In the genomic region with DNA sequence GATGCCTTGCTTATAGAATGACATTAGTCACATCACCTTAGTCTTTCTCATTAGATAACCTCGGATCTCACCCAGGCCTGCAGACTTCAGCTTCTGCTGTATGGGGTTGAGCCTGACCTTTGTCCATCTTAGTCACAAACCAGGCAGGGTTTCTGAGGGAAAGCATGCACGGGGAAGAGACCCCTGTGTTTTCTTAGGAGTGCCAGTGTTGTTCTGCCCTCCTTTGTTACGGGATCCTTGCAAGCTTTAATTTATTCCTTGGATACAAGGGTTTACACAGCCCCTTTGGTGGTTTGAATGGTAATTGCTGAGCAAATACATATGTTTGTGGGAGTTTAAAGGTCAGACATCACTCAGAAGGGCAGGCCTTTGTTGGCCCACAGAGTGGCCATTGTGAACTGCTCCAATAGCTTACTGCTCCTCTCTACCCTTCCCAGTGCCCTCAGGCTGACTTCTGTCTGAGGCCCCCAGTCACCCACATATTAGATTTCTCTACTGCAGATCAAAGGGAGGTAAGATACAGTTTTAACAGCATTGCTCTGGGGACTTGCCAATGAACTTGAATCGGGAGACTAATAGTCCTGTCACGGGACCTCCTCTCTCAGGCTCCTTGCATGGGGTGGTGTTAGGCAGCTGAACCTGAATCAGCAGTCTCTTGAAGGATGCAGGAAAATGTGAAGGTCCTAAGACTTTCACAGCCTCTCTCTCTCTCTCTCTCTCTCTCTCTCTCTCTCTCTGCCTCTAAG, we compare ENCODE assay signal across 18 mouse cellular contexts. TPM values are rescaled to one million over a fixed set of nuclear protein-coding genes. Genes with fewer than 3 reads are reported as not detected.
DNase-seq lines count a peak whose midpoint lies in the region; ATAC-seq lines count a peak whose summit lies in the region.
"Had no signal": no experiment of that assay in that cellular context is flagged by ENCODE, and none has a peak within 500 bp of the region (broad histone marks: within the 10 kb centered on the region; RNA-seq: fewer than 3 reads in every experiment).

No protein-coding gene starts in this region.

- no peak overlapping the region for H3K4me2 ChIP-seq in midbrain, embryonic 15.5 days
- H3K4me2 ChIP-seq in intestine, embryonic 14.5 days (ENCODE audit: low read length), result no peak overlapping the region
- no peak overlapping the region for H3K4me2 ChIP-seq in stomach, embryonic 16.5 days (ENCODE audit: low read depth, low read length)
- H3K4me2 ChIP-seq: forebrain, embryonic 12.5 days; heart, embryonic 12.5 days; limb, embryonic 12.5 days; lung, embryonic 15.5 days had no signal

- no peak for ATAC-seq in midbrain, embryonic 15.5 days (replicated peaks)
- ATAC-seq in intestine, embryonic 14.5 days (replicated peaks; ENCODE audit: low FRiP score, low TSS enrichment, low read depth), result peak; percentile 77; the same call in 1 of the 2 replicates
- peak; percentile 48; the same call in 1 of the 2 replicates for ATAC-seq in stomach, embryonic 16.5 days (ENCODE audit: insufficient read depth, low FRiP score)

- H3K9me3 ChIP-seq in midbrain, embryonic 10.5 days (replicated peaks), result 0 out of 2 replicates have a peak, but pooled peaks cover 5% of the 10 kb centered on the region
- no peaks in the 10 kb centered on the region; the same call in 1 of the 2 replicates for H3K9me3 ChIP-seq in midbrain, embryonic 15.5 days
- H3K9me3 ChIP-seq in embryonic facial prominence, embryonic 10.5 days, result peaks cover 5% of the 10 kb centered on the region; the same call in 1 of the 2 replicates
- no peaks in the 10 kb centered on the region for H3K9me3 ChIP-seq in intestine, embryonic 14.5 days (ENCODE audit: control insufficient read depth, low read length)
- no peaks in the 10 kb centered on the region for H3K9me3 ChIP-seq in stomach, embryonic 16.5 days (replicated peaks; ENCODE audit: control insufficient read depth, low read length)
- H3K9me3 ChIP-seq: forebrain, embryonic 12.5 days; lung, embryonic 15.5 days had no signal

- peak; percentile 38 for DNase-seq in midbrain, embryonic 10.5 days (ENCODE audit: low spot score)
- DNase-seq in embryonic facial prominence, embryonic 10.5 days (ENCODE audit: low spot score), result peak; percentile 59
- peak; percentile 51 for DNase-seq in intestine, embryonic 14.5 days (ENCODE audit: low spot score)
- DNase-seq in urinary bladder, postnatal 4 days (ENCODE audit: low spot score in 2 of 2), result no peak
- no peak for DNase-seq in heart, adult 8-10 months (ENCODE audit: low spot score)
- DNase-seq: adrenal gland, adult 8-10 months; gastrocnemius, adult 2 months; thymus, postnatal 36 days had no signal

- H3K27ac ChIP-seq in midbrain, embryonic 10.5 days (replicated peaks), result 0 out of 2 replicates have a peak overlapping the region, but pooled peaks have one; percentile 28
- no peak overlapping the region for H3K27ac ChIP-seq in midbrain, embryonic 15.5 days
- H3K27ac ChIP-seq in embryonic facial prominence, embryonic 10.5 days (replicated peaks), result peak overlapping the region; percentile 40
- no peak overlapping the region for H3K27ac ChIP-seq in intestine, embryonic 14.5 days (ENCODE audit: low read depth)
- H3K27ac ChIP-seq in stomach, embryonic 16.5 days (ENCODE audit: low read length), result no peak overlapping the region
- H3K27ac ChIP-seq: forebrain, embryonic 12.5 days; gastrocnemius, adult 2 months; limb, embryonic 12.5 days; lung, embryonic 15.5 days had no signal

- peaks cover 70% of the 10 kb centered on the region for H3K27me3 ChIP-seq in midbrain, embryonic 10.5 days (ENCODE audit: low read depth, poor library complexity, severe bottlenecking)
- no peaks in the 10 kb centered on the region for H3K27me3 ChIP-seq in midbrain, embryonic 15.5 days (replicated peaks)
- peaks cover 42% of the 10 kb centered on the region for H3K27me3 ChIP-seq in embryonic facial prominence, embryonic 10.5 days (replicated peaks; ENCODE audit: low read depth, poor library complexity, severe bottlenecking)
- no peaks in the 10 kb centered on the region for H3K27me3 ChIP-seq in intestine, embryonic 14.5 days (replicated peaks; ENCODE audit: control insufficient read depth, insufficient read depth, low read length)
- no peaks in the 10 kb centered on the region for H3K27me3 ChIP-seq in stomach, embryonic 16.5 days (ENCODE audit: control insufficient read depth, insufficient read depth, low read length)
- H3K27me3 ChIP-seq: CH12.LX; forebrain, embryonic 12.5 days; heart, embryonic 12.5 days; limb, embryonic 12.5 days; lung, embryonic 15.5 days had no signal

- H3K4me3 ChIP-seq in midbrain, embryonic 10.5 days, result no peak overlapping the region
- H3K4me3 ChIP-seq in midbrain, embryonic 15.5 days, result no peak overlapping the region
- no peak overlapping the region for H3K4me3 ChIP-seq in embryonic facial prominence, embryonic 10.5 days
- H3K4me3 ChIP-seq in intestine, embryonic 14.5 days (ENCODE audit: low read depth, low read length), result no peak overlapping the region
- no peak overlapping the region for H3K4me3 ChIP-seq in stomach, embryonic 16.5 days (replicated peaks; ENCODE audit: low read length)
- H3K4me3 ChIP-seq: forebrain, embryonic 12.5 days; gastrocnemius, adult 2 months; heart, embryonic 12.5 days; limb, embryonic 12.5 days; lung, embryonic 15.5 days had no signal

- peaks cover 8% of the 10 kb centered on the region for H3K36me3 ChIP-seq in midbrain, embryonic 10.5 days
- no peaks in the 10 kb centered on the region for H3K36me3 ChIP-seq in midbrain, embryonic 15.5 days (replicated peaks)
- H3K36me3 ChIP-seq in embryonic facial prominence, embryonic 10.5 days (replicated peaks), result peaks cover 12% of the 10 kb centered on the region
- no peaks in the 10 kb centered on the region for H3K36me3 ChIP-seq in intestine, embryonic 14.5 days (ENCODE audit: control insufficient read depth, insufficient read depth, low read length)
- no peaks in the 10 kb centered on the region for H3K36me3 ChIP-seq in stomach, embryonic 16.5 days (ENCODE audit: control insufficient read depth, insufficient read depth, low read length)
- H3K36me3 ChIP-seq: lung, embryonic 15.5 days had no signal

- 40% methylated on average over 5 of the region's 5 CpGs for WGBS in midbrain, embryonic 10.5 days
- WGBS in midbrain, embryonic 15.5 days, result 30% methylated on average over 5 of the region's 5 CpGs
- 25% methylated on average over 5 of the region's 5 CpGs for WGBS in embryonic facial prominence, embryonic 10.5 days
- WGBS in intestine, embryonic 14.5 days, result 55% methylated on average over 5 of the region's 5 CpGs
- WGBS in stomach, embryonic 16.5 days, result 34% methylated on average over 5 of the region's 5 CpGs

- no peak overlapping the region for H3K9ac ChIP-seq in midbrain, embryonic 15.5 days
- no peak overlapping the region for H3K9ac ChIP-seq in intestine, embryonic 14.5 days (ENCODE audit: low read length)
- no peak overlapping the region for H3K9ac ChIP-seq in stomach, embryonic 16.5 days (ENCODE audit: low read length)
- H3K9ac ChIP-seq: forebrain, embryonic 12.5 days; heart, embryonic 12.5 days; limb, embryonic 12.5 days; lung, embryonic 15.5 days had no signal

- peaks cover 18% of the 10 kb centered on the region for H3K4me1 ChIP-seq in midbrain, embryonic 10.5 days
- H3K4me1 ChIP-seq in midbrain, embryonic 15.5 days, result no peaks in the 10 kb centered on the region
- H3K4me1 ChIP-seq in embryonic facial prominence, embryonic 10.5 days, result peaks cover 18% of the 10 kb centered on the region
- H3K4me1 ChIP-seq in intestine, embryonic 14.5 days (replicated peaks; ENCODE audit: control insufficient read depth, insufficient read depth, low read length), result no peaks in the 10 kb centered on the region
- no peaks in the 10 kb centered on the region for H3K4me1 ChIP-seq in stomach, embryonic 16.5 days (ENCODE audit: control insufficient read depth, insufficient read depth, low read length)
- H3K4me1 ChIP-seq: heart, embryonic 12.5 days; limb, embryonic 12.5 days; lung, embryonic 15.5 days had no signal

RNA-seq across cellular contexts. Expression of a gene that starts 19.1 kb away (rescaled TPM):
- 83.3 and 89.2 TPM in 2 replicates for polyA plus RNA-seq in midbrain, embryonic 10.5 days (2016; fragmentation: Nextera tagmentation; extraction: Ambion mirVana)
- polyA plus RNA-seq in midbrain, embryonic 15.5 days (2015; fragmentation: Nextera tagmentation; extraction: Ambion mirVana), result 88.4 and 90.4 TPM in 2 replicates
- 71.4 and 75.8 TPM in 2 replicates for polyA plus RNA-seq in embryonic facial prominence, embryonic 10.5 days (2016; fragmentation: Nextera tagmentation; extraction: Ambion mirVana)
- polyA plus RNA-seq in intestine, embryonic 14.5 days (2014; fragmentation: Nextera tagmentation; extraction: Ambion mirVana), result 78.2 and 79.0 TPM in 2 replicates
- 66.2 and 69.0 TPM in 2 replicates for polyA plus RNA-seq in stomach, embryonic 16.5 days (2015; fragmentation: Nextera tagmentation; extraction: Ambion mirVana)
- 10 to 100 TPM in 3 of 4 experiments, 1 to 10 TPM in 1; 9.5 to 12.0 (median 11.6) TPM for total RNA-seq in heart, adult 8-10 months (2022)

RNA-seq across cellular contexts. Expression of a gene that starts 20.6 kb away (rescaled TPM):
- polyA plus RNA-seq in midbrain, embryonic 10.5 days (2016; fragmentation: Nextera tagmentation; extraction: Ambion mirVana), result 137 and 169 TPM in 2 replicates
- 40.5 and 40.7 TPM in 2 replicates for polyA plus RNA-seq in midbrain, embryonic 15.5 days (2015; fragmentation: Nextera tagmentation; extraction: Ambion mirVana)
- polyA plus RNA-seq in embryonic facial prominence, embryonic 10.5 days (2016; fragmentation: Nextera tagmentation; extraction: Ambion mirVana), result 193 and 201 TPM in 2 replicates
- polyA plus RNA-seq in intestine, embryonic 14.5 days (2014; fragmentation: Nextera tagmentation; extraction: Ambion mirVana), result 100 and 111 TPM in 2 replicates
- 68.1 and 78.5 TPM in 2 replicates for polyA plus RNA-seq in stomach, embryonic 16.5 days (2015; fragmentation: Nextera tagmentation; extraction: Ambion mirVana)
- total RNA-seq in heart, adult 8-10 months (2022), result 10 to 100 TPM; 16.0 to 20.0 (median 18.9) TPM

RNA-seq across cellular contexts. Expression of a gene that starts 20.6 kb away (rescaled TPM):
- polyA plus RNA-seq in midbrain, embryonic 10.5 days (2016; fragmentation: Nextera tagmentation; extraction: Ambion mirVana), result 15.7 and 19.3 TPM in 2 replicates
- polyA plus RNA-seq in midbrain, embryonic 15.5 days (2015; fragmentation: Nextera tagmentation; extraction: Ambion mirVana), result 24.4 and 24.9 TPM in 2 replicates
- 19.1 and 20.7 TPM in 2 replicates for polyA plus RNA-seq in embryonic facial prominence, embryonic 10.5 days (2016; fragmentation: Nextera tagmentation; extraction: Ambion mirVana)
- polyA plus RNA-seq in intestine, embryonic 14.5 days (2014; fragmentation: Nextera tagmentation; extraction: Ambion mirVana), result 10.5 and 12.4 TPM in 2 replicates
- polyA plus RNA-seq in stomach, embryonic 16.5 days (2015; fragmentation: Nextera tagmentation; extraction: Ambion mirVana), result 10.5 and 11.4 TPM in 2 replicates
- total RNA-seq in heart, adult 8-10 months (2022), result 1 to 10 TPM; 2.7 to 4.8 (median 3.1) TPM

RNA-seq across cellular contexts. Expression of a gene that starts 34.9 kb away (rescaled TPM):
- 0.10 TPM in 1 of 2 replicates, not detected in the other for polyA plus RNA-seq in midbrain, embryonic 10.5 days (2016; fragmentation: Nextera tagmentation; extraction: Ambion mirVana)
- polyA plus RNA-seq in midbrain, embryonic 15.5 days (2015; fragmentation: Nextera tagmentation; extraction: Ambion mirVana), result 0.06 TPM in 1 of 2 replicates, not detected in the other
- polyA plus RNA-seq in embryonic facial prominence, embryonic 10.5 days (2016; fragmentation: Nextera tagmentation; extraction: Ambion mirVana), result 0.45 and 0.60 TPM in 2 replicates
- polyA plus RNA-seq in intestine, embryonic 14.5 days (2014; fragmentation: Nextera tagmentation; extraction: Ambion mirVana), result not detected in 2 replicates
- not detected in 2 replicates for polyA plus RNA-seq in stomach, embryonic 16.5 days (2015; fragmentation: Nextera tagmentation; extraction: Ambion mirVana)
- under 1 TPM; 0.12 to 0.28 (median 0.18) TPM for total RNA-seq in heart, adult 8-10 months (2022)
- total RNA-seq: CH12.LX; common myeloid progenitor, adult 5-6 weeks; layer of hippocampus, postnatal 25 days; monocyte, adult 5-6 weeks had no signal
- polyA plus RNA-seq: forebrain, embryonic 12.5 days; heart, embryonic 12.5 days; lung, embryonic 15.5 days had no signal

Comparison
In these comparisons a context has a peak if more than half of its experiments do, and no peak if none do; other contexts are left out.
1. H3K27ac ChIP-seq: peak in midbrain, embryonic 10.5 days (single experiment) and embryonic facial prominence, embryonic 10.5 days (single experiment); none in midbrain, embryonic 15.5 days (single experiment), intestine, embryonic 14.5 days (single experiment) and stomach, embryonic 16.5 days (single experiment).
2. DNase-seq: peak in midbrain, embryonic 10.5 days (single experiment), embryonic facial prominence, embryonic 10.5 days (single experiment) and intestine, embryonic 14.5 days (single experiment); none in urinary bladder, postnatal 4 days (0 of 2) and heart, adult 8-10 months (single experiment).